Mouse (Mus musculus) forebrain, postnatal 0 days (tissue): ENCODE measurements at regions not wholly inside any gene's neighbourhood (a gene's known extent, or its start where the extent isn't known, plus 50 kb on each side); places are given as distances from the start of the nearest gene placed in this dataset.
A peak's percentile ranks its signal among the peaks of the same experiment; 100 is the strongest.

Source experiments
- ATAC-seq: fragments of 200-750 bp; cut with Nextera tagmentation; 2 replicates; pipeline ENCODE4 v1.8.0; 2017; ENCODE audit warnings: mild to moderate bottlenecking, moderate library complexity
- DNase-seq: peaks from one replicate; pipeline ENCODE4 v3.0.0-alpha.2; 2015
- H3K27ac ChIP-seq: fragments of 300-500 bp; sonication (generic); 2 replicates; pipeline ENCODE4 v1.5.1; 2014; ENCODE audit warnings: low read depth, mild to moderate bottlenecking, antibody characterized with exemption, low read length, moderate library complexity, mixed read lengths
- H3K27me3 ChIP-seq: fragments of 300-500 bp; sonication (generic); 2 replicates; pipeline ENCODE4 v1.6.1; 2014; ENCODE audit warnings: mild to moderate bottlenecking, low read length, mixed read lengths; ENCODE audit not compliant: insufficient read depth
- H3K36me3 ChIP-seq: fragments of 300-500 bp; sonication (generic); 2 replicates; pipeline ENCODE4 v1.6.1; 2014; ENCODE audit warnings: mild to moderate bottlenecking, moderate library complexity; ENCODE audit not compliant: insufficient read depth
- H3K4me1 ChIP-seq: fragments of 300-500 bp; sonication (generic); 2 replicates; pipeline ENCODE4 v1.6.1; 2014; ENCODE audit warnings: antibody characterized with exemption; ENCODE audit not compliant: insufficient read depth
- H3K4me2 ChIP-seq: fragments of 300-500 bp; sonication (generic); 2 replicates; pipeline ENCODE4 v1.6.1; 2014; ENCODE audit warnings: low read depth, mild to moderate bottlenecking, moderate library complexity
- H3K4me3 ChIP-seq: fragments of 300-500 bp; sonication (generic); 2 replicates; pipeline ENCODE4 v1.5.1; 2014; ENCODE audit warnings: low read depth, low read length, mixed read lengths
- H3K9ac ChIP-seq: fragments of 300-500 bp; sonication (generic); 2 replicates; pipeline ENCODE4 v1.6.1; 2014; ENCODE audit warnings: mild to moderate bottlenecking
- H3K9me3 ChIP-seq: fragments of 300-500 bp; sonication (generic); 2 replicates; pipeline ENCODE4 v1.6.1; 2016; ENCODE audit warnings: low read length
- CTCF ChIP-seq: sonication (generic); IDR thresholded peaks from 2 replicates; pipeline ENCODE4 v1.5.1; 2016; ENCODE audit warnings: antibody characterized with exemption, control low read depth, low read depth
- WGBS: fragments of 180-500 bp; shearing (Covaris S2); extraction: QIAGEN DNeasy Blood & Tissue Kit; methylation state at CpG from one replicate; pipeline ENCODE4 v1.1.7; 2014; 5-methylcytosine and 5-hydroxymethylcytosine counted together

DNA sequence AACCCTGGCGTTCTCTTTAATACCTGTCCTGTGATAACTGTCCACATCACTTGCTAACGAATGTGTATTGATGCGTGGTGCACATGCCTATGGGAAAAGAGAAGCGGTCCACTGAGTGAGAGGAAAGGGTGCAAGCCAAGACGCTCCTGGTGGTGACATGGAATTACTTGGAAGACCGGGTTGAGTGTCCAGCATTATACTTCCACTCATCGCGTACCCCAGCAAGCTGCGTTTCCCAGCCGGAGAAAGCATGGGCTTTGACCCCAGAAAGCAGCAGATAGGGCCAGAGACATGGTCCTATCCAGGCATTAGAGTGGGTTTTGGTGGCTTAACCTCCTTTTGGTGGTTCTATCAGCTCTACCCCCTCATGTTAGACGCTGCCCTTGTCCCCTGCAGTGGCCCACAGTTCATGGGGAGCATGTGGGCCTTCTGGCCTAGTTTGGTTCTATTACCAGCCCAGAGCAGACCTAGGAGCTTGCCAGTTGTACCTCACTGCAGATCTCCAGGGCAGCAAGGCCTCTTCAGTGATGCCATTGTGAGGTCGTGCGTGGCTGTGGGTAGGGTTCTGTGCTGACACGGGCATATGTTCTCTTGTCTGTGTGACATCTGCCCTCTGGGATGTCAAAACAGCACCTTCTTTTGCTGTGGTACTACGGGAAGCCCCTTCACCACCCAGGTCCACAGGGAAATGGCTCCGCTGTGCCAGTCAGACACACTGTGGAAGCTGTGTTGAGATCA, 903.3 kb upstream of the Car8 start:
- Histone ChIP-seq H3K4me1 (no peaks in the 10 kb centered on the region), H3K9ac (no peak overlapping the region), H3K9me3 (no peaks in the 10 kb centered on the region), H3K27ac (no peak overlapping the region), H3K4me3 (no peak overlapping the region), H3K36me3 (no peaks in the 10 kb centered on the region), H3K4me2 (no peak overlapping the region), H3K27me3 (no peaks in the 10 kb centered on the region)
- TF ChIP-seq CTCF: no peak
- 90% methylated on average over 16 of the region's 16 CpGs for WGBS
- DNase-seq (no peak), ATAC-seq (no peak)

GRCm38 (mm10) chr4:9140691-9141090, 901.9 kb upstream of the Car8 start:
- H3K27me3 ChIP-seq: no peaks in the 10 kb centered on the region
- DNase-seq: no peak
- no peak overlapping the region for H3K27ac ChIP-seq
- no peak for TF ChIP-seq CTCF
- H3K9me3 ChIP-seq: no peaks in the 10 kb centered on the region
- 89% methylated on average over 3 of the region's 3 CpGs for WGBS
- H3K4me2 ChIP-seq: no peak overlapping the region
- H3K4me3 ChIP-seq: no peak overlapping the region
- H3K36me3 ChIP-seq: no peaks in the 10 kb centered on the region
- H3K4me1 ChIP-seq: no peaks in the 10 kb centered on the region
- no peak for ATAC-seq
- no peak overlapping the region for H3K9ac ChIP-seq

GRCm38 (mm10) chr4:9136657-9137056, 897.8 kb upstream of the Car8 start:
- no peaks in the 10 kb centered on the region for H3K9me3 ChIP-seq

GRCm38 (mm10) chr4:9136188-9136569, 897.3 kb upstream of the Car8 start:
- TF ChIP-seq CTCF: no peak
- Histone ChIP-seq H3K4me3 (peak overlapping the region; percentile 20), H3K9me3 (no peaks in the 10 kb centered on the region), H3K4me2 (peak overlapping the region; percentile 57), H3K9ac (peak overlapping the region; percentile 46), H3K27me3 (no peaks in the 10 kb centered on the region), H3K27ac (peak overlapping the region; percentile 69), H3K4me1 (no peaks in the 10 kb centered on the region), H3K36me3 (no peaks in the 10 kb centered on the region)
- 5% methylated on average over 10 of the region's 10 CpGs for WGBS
- ATAC-seq: peak; percentile 76
- DNase-seq: no peak

More at GRCm38 (mm10) chr4:9136657-9137056, 897.8 kb upstream of the Car8 start:
- H3K4me2 ChIP-seq: peak overlapping the region; percentile 57
- H3K27ac ChIP-seq: peak overlapping the region; percentile 69; the same call in 1 of the 2 replicates
- no peaks in the 10 kb centered on the region for H3K36me3 ChIP-seq
- no peak for TF ChIP-seq CTCF
- 45% methylated on average over 13 of the region's 13 CpGs for WGBS
- H3K9ac ChIP-seq: peak overlapping the region; percentile 46
- no peak overlapping the region for H3K4me3 ChIP-seq
- no peaks in the 10 kb centered on the region for H3K27me3 ChIP-seq
- ATAC-seq (peak; percentile 19; the same call in 1 of the 2 replicates), DNase-seq (peak; percentile 40)
- H3K4me1 ChIP-seq: no peaks in the 10 kb centered on the region

- peak; percentile 95 for TF ChIP-seq CTCF
- Histone ChIP-seq H3K27ac (peak overlapping the region; percentile 69; the same call in 1 of the 2 replicates), H3K4me3 (peak overlapping the region; percentile 20), H3K9me3 (no peaks in the 10 kb centered on the region), H3K36me3 (no peaks in the 10 kb centered on the region), H3K27me3 (no peaks in the 10 kb centered on the region), H3K9ac (peak overlapping the region; percentile 46; the same call in 1 of the 2 replicates), H3K4me1 (no peaks in the 10 kb centered on the region), H3K4me2 (peak overlapping the region; percentile 57)
- 11% methylated on average over 21 of the region's 21 CpGs for WGBS
- ATAC-seq: peak; percentile 95
- DNase-seq: peak; percentile 97
These were observed 896.8 kb upstream of the Car8 start for GRCm38 (mm10) chr4:9135481-9136187.

- no peak overlapping the region for H3K4me2 ChIP-seq
These were observed 894.9 kb upstream of the Car8 start for GRCm38 (mm10) chr4:9133695-9134094.

More at GRCm38 (mm10) chr4:9133695-9134094, 894.9 kb upstream of the Car8 start:
- Histone ChIP-seq H3K9me3 (no peaks in the 10 kb centered on the region), H3K27ac (no peak overlapping the region), H3K4me3 (no peak overlapping the region), H3K4me1 (no peaks in the 10 kb centered on the region), H3K9ac (no peak overlapping the region), H3K36me3 (no peaks in the 10 kb centered on the region), H3K27me3 (no peaks in the 10 kb centered on the region)
- TF ChIP-seq CTCF: no peak
- 80% methylated on average over 2 of the region's 2 CpGs for WGBS
- no peak for ATAC-seq
- no peak for DNase-seq
